Mouse (Mus musculus): Measurements from ENCODE around the gene Vmn1r36. TPM values are rescaled to one million over a fixed set of nuclear protein-coding genes. Genes with fewer than 3 reads are reported as not detected.

Gene Vmn1r36
- polyA plus RNA-seq (2014; fragmentation: Illumina TruSeq; extraction: RNeasy Lipid Tissue Mini Kit (QIAGEN cat#74804); ENCODE audit: low read depth, low replicate concordance), result not detected

GRCm38 (mm10) chr6:66719068-66719467, at the start of gene Vmn1r36:
TSS of gene Vmn1r36 (minus strand) at chr6:66719168.

GRCm38 (mm10) chr6:66729082-66729481, 10.1 kb upstream of the Vmn1r36 start, which contains the start of gene Vmn1r37:
TSS of gene Vmn1r37 (plus strand) at chr6:66729382.

GRCm38 (mm10) chr6:66685806-66686205, 33.2 kb downstream of the Vmn1r36 start, which contains the start of gene Vmn1r35:
TSS of gene Vmn1r35 (minus strand) at chr6:66685906.

Other genes starting within 250 kb of the Vmn1r36 start
- gene Mad2l1, start 183.8 kb downstream of the Vmn1r36 start, polyA plus RNA-seq (2014; fragmentation: Illumina TruSeq; extraction: RNeasy Lipid Tissue Mini Kit (QIAGEN cat#74804); ENCODE audit: low read depth, low replicate concordance), result 47.7 TPM
- gene Vmn1r32, start 159.1 kb downstream of the Vmn1r36 start, polyA plus RNA-seq (2014; fragmentation: Illumina TruSeq; extraction: RNeasy Lipid Tissue Mini Kit (QIAGEN cat#74804); ENCODE audit: low read depth, low replicate concordance), result not detected
- gene Vmn1r33, start 100.9 kb downstream of the Vmn1r36 start, polyA plus RNA-seq (2014; fragmentation: Illumina TruSeq; extraction: RNeasy Lipid Tissue Mini Kit (QIAGEN cat#74804); ENCODE audit: low read depth, low replicate concordance), result not detected
- gene Vmn1r34, start 75.3 kb downstream of the Vmn1r36 start, polyA plus RNA-seq (2014; fragmentation: Illumina TruSeq; extraction: RNeasy Lipid Tissue Mini Kit (QIAGEN cat#74804); ENCODE audit: low read depth, low replicate concordance), result not detected
- 0.17 TPM for gene Vmn1r35, start 33.3 kb downstream of the Vmn1r36 start, polyA plus RNA-seq (2014; fragmentation: Illumina TruSeq; extraction: RNeasy Lipid Tissue Mini Kit (QIAGEN cat#74804); ENCODE audit: low read depth, low replicate concordance)
- gene Vmn1r37, start 10.2 kb upstream of the Vmn1r36 start, polyA plus RNA-seq (2014; fragmentation: Illumina TruSeq; extraction: RNeasy Lipid Tissue Mini Kit (QIAGEN cat#74804); ENCODE audit: low read depth, low replicate concordance), result not detected
- not detected for gene Vmn1r38, start 63.5 kb upstream of the Vmn1r36 start, polyA plus RNA-seq (2014; fragmentation: Illumina TruSeq; extraction: RNeasy Lipid Tissue Mini Kit (QIAGEN cat#74804); ENCODE audit: low read depth, low replicate concordance)
- gene Vmn1r39, start 91.4 kb upstream of the Vmn1r36 start, polyA plus RNA-seq (2014; fragmentation: Illumina TruSeq; extraction: RNeasy Lipid Tissue Mini Kit (QIAGEN cat#74804); ENCODE audit: low read depth, low replicate concordance), result not detected
- 42.8 TPM for gene Gng12, start 177.2 kb upstream of the Vmn1r36 start, polyA plus RNA-seq (2014; fragmentation: Illumina TruSeq; extraction: RNeasy Lipid Tissue Mini Kit (QIAGEN cat#74804); ENCODE audit: low read depth, low replicate concordance)